Mouse (Mus musculus) ES-Bruce4 (cell line): ENCODE results near the gene Rnf167. TPM values are rescaled to one million over a fixed set of nuclear protein-coding genes. Genes with fewer than 3 reads are reported as not detected.

Experiments
- H3K27ac ChIP-seq: 2 replicates; pipeline ENCODE4 v1.5.1; 2012; ENCODE audit warnings: low read length, inconsistent platforms; ENCODE audit not compliant: insufficient read depth
- H3K27me3 ChIP-seq: 2 replicates; pipeline ENCODE4 v1.6.1; 2012; ENCODE audit warnings: mild to moderate bottlenecking, low read length, inconsistent platforms; ENCODE audit not compliant: control insufficient read depth, poor library complexity, insufficient read depth, severe bottlenecking
- H3K36me3 ChIP-seq: 2 replicates; pipeline ENCODE4 v1.6.1; 2012; ENCODE audit warnings: inconsistent platforms, mild to moderate bottlenecking, low read length, moderate library complexity; ENCODE audit not compliant: control insufficient read depth, poor library complexity, insufficient read depth, severe bottlenecking
- H3K4me1 ChIP-seq: one replicate; pipeline ENCODE4 v1.8.1; 2011; ENCODE audit warnings: low read length; ENCODE audit not compliant: control insufficient read depth, insufficient read depth
- H3K4me3 ChIP-seq: 2 replicates; pipeline ENCODE4 v1.5.1; 2011; ENCODE audit warnings: low read depth, mild to moderate bottlenecking, low read length
- H3K9ac ChIP-seq: 2 replicates; pipeline ENCODE4 v1.6.1; 2012; ENCODE audit warnings: low read depth, mild to moderate bottlenecking, inconsistent platforms; ENCODE audit not compliant: poor library complexity, severe bottlenecking
- H3K9me3 ChIP-seq: replicated peaks from 2 replicates; pipeline ENCODE4 v1.6.1; 2012; ENCODE audit warnings: mild to moderate bottlenecking, low read length, inconsistent platforms; ENCODE audit not compliant: control insufficient read depth, poor library complexity, insufficient read depth, severe bottlenecking
- CTCF ChIP-seq: IDR thresholded peaks from one replicate; pipeline ENCODE4 v1.8.1; 2011; ENCODE audit warnings: low read depth, low read length
- EP300 ChIP-seq: IDR thresholded peaks from 2 replicates; pipeline ENCODE4 v1.6.1; 2011; ENCODE audit warnings: low read depth, low read length; ENCODE audit not compliant: insufficient read depth
- POLR2A ChIP-seq: IDR thresholded peaks from one replicate; pipeline ENCODE4 v1.8.1; 2011; ENCODE audit warnings: low read length; ENCODE audit not compliant: insufficient read depth
- polyA plus RNA-seq: library from polyadenylated mRNA; stranded (reverse); fragments of >200 nt; gene quantifications from 2 replicates; pipeline ENCODE4 v1.2.4, GENCODE M21; 2011; ENCODE audit warnings: low read depth; ENCODE audit not compliant: missing spikeins, insufficient read depth, insufficient read length

Rnf167 gene
- polyA plus RNA-seq, 1 experiment: 55.2 TPM

DNA sequence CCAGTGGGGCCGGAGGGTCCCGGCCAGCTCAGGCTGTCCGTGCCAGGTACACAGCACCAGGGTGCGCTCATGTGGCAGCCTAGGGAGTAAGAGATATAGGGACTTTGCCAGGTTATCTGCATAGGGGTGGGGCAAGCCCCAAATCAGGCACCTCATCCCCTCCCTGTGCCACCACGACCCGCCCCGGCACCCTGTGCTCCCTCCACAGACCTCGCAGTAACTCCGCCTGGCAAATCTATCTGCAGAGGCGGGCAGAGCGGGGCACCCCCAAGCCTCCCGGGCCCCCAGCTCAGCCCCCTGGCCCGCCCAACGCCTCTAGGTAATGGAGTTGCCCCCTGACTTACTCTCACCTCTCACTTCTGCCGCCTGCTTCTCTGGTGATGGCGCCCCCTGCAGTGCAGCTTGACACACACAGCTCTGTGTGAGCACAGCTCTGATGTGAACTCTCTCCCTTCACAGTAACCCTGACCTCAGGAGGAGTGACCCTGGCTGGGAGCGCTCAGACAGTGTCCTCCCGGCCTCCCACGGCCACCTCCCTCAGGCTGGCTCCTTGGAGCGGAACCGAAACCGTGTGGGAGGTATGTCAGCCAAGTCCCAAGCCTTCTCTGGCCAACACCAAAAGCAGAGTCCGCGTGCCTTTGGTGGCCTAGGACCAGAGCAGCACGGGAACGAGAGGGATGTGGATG, 38.5 kb upstream of the Rnf167 start:
- Histone ChIP-seq H3K36me3 (peaks cover 7% of the 10 kb centered on the region; the same call in 1 of the 2 replicates), H3K27ac (no peak overlapping the region), H3K9ac (no peak overlapping the region), H3K9me3 (no peaks in the 10 kb centered on the region), H3K27me3 (no peaks in the 10 kb centered on the region), H3K4me1 (no peaks in the 10 kb centered on the region), H3K4me3 (peak overlapping the region; percentile 19; the same call in 1 of the 2 replicates)
- TF ChIP-seq CTCF: peak; percentile 89
- no peak for TF ChIP-seq EP300

DNA sequence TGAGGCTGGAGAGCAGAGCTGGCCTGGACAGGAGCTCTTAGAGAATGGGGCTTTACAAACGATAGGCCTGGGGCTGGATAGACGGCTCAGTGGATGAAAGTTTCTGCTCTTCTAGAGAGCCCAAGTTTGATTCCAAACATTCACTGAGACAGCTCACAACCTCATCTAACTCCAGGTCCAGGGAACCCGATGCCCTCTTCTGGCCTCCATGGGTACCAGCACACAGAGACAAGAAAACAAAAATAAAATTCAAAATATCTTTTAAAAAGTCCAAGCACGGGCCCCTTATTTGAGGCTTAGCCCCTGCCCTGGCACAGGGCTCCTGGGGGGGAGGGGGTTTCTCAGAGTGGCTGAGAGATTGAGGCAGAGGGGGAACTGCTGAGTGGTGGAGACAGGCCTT, 36.3 kb upstream of the Rnf167 start:
- H3K27ac ChIP-seq: no peak overlapping the region
- peaks cover 7% of the 10 kb centered on the region; the same call in 1 of the 2 replicates for H3K36me3 ChIP-seq
- no peaks in the 10 kb centered on the region for H3K4me1 ChIP-seq
- no peak for TF ChIP-seq POLR2A
- no peak for TF ChIP-seq EP300
- TF ChIP-seq CTCF: no peak
- no peaks in the 10 kb centered on the region for H3K9me3 ChIP-seq
- H3K27me3 ChIP-seq: no peaks in the 10 kb centered on the region
- no peak overlapping the region for H3K9ac ChIP-seq
- H3K4me3 ChIP-seq: no peak overlapping the region

DNA sequence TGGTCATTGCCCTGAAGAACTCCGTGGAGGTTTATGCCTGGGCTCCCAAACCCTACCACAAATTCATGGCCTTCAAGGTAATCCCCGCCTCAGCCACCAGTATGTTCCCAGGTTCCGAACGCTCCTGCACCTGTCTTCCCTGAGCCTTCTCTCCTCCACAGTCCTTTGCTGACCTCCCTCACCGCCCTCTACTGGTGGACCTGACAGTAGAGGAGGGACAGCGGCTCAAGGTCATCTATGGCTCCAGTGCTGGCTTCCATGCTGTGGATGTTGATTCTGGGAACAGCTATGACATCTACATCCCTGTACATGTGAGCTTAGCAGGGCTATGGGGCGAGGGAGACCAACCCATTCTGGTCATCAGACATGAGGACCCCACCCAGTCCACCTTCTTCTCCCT, 34.5 kb upstream of the Rnf167 start:
- H3K4me3 ChIP-seq: no peak overlapping the region
- H3K36me3 ChIP-seq: peaks cover 7% of the 10 kb centered on the region; the same call in 1 of the 2 replicates
- no peaks in the 10 kb centered on the region for H3K27me3 ChIP-seq
- TF ChIP-seq EP300 (no peak), CTCF (peak; percentile 32), POLR2A (no peak)
- H3K27ac ChIP-seq: no peak overlapping the region
- H3K9ac ChIP-seq: no peak overlapping the region
- no peaks in the 10 kb centered on the region for H3K9me3 ChIP-seq
- H3K4me1 ChIP-seq: no peaks in the 10 kb centered on the region

DNA sequence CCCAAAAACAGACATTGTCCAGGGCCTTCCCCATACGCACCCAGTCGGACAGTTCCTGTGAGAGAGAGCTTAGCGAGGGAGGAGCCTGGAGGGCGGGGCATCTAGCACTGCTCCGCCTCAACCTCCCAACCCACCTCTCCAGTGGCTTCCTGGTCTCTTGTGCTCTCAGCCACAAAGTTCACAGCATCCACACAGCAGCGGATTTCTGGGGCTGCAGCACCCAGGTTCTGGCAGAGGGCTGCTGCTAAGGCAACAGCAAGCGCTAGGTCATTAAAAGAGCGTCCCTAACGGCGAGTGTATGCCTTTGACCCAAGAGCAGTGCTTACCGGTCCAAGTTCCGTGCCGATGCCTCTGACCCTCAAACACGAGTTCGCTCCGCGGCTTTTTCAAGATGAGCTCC, 32.0 kb upstream of the Rnf167 start:
- Histone ChIP-seq H3K36me3 (peaks cover 7% of the 10 kb centered on the region; the same call in 1 of the 2 replicates), H3K4me1 (no peaks in the 10 kb centered on the region), H3K9ac (peak overlapping the region; percentile 32), H3K27me3 (no peaks in the 10 kb centered on the region), H3K27ac (no peak overlapping the region), H3K4me3 (peak overlapping the region; percentile 71), H3K9me3 (no peaks in the 10 kb centered on the region)
- TF ChIP-seq CTCF: no peak
- TF ChIP-seq POLR2A: peak; percentile 56

DNA sequence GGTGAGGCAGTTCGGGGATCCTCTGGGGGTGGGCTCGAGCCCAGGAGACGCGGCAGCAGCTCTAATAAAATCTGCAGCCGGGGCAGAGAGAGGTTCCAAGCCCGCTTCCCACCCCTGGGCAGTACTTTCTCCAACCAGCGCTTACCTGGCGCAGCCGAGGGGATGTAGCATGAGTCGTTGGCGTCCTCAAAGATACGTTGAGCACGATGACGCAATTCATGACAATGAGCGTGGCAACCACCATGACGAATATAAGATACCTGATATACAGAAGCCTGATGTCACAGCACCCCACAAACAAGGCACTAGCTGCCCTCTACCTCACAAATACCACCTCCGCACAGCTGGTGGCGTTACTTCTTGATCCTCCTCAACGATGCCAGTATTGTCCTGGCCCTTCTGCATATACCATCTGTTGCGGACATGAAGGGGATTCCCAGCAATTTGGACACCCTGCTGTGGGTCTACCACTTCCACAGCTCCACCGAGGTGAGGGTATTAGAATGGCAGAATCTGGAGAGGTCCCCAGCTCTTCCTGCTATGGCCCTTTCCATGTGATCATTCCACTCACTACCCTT, 31.4 kb upstream of the Rnf167 start, which contains the start of gene 4930544D05Rik:
Gene 4930544D05Rik, plus strand, starts transcription at position 333 of the 578 bp plus-strand sequence.
- TF ChIP-seq POLR2A (no peak), CTCF (no peak), EP300 (no peak)
- H3K9me3 ChIP-seq: no peaks in the 10 kb centered on the region
- no peak within 1 kb of the TSS for H3K27ac ChIP-seq
- no peaks in the 10 kb centered on the region for H3K27me3 ChIP-seq
- no peaks in the 10 kb centered on the region for H3K4me1 ChIP-seq
- H3K9ac ChIP-seq: peak within 1 kb of the TSS; percentile 32
- peaks cover 7% of the 10 kb centered on the region; the same call in 1 of the 2 replicates for H3K36me3 ChIP-seq
- H3K4me3 ChIP-seq: peak within 1 kb of the TSS; percentile 71

DNA sequence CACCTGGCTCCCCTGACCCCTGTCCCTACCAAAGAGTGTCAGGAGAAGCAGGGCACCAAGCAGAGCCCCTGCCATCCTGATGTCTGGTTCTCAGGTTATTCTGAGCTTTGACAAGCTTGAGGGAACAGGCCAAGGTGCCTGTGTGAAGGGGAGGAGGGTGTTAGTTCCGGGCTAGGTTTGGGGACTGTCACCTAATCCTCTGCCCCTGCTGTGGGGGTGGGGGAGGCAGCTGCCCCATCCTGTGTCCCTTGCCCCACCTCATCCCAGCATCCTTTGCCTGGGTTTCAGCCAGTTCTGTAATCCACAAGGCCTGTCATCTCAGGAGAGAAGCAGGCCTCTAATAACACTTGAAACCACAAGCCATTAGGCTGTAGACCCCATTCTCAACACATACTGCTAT, 27.9 kb upstream of the Rnf167 start, which contains the start of gene Chrne:
Gene Chrne, minus strand, starts transcription at position 116 of the 400 bp plus-strand sequence.
- no peak for TF ChIP-seq EP300
- no peak for TF ChIP-seq POLR2A
- TF ChIP-seq CTCF: no peak
- no peak within 1 kb of the TSS for H3K9ac ChIP-seq
- no peak within 1 kb of the TSS for H3K27ac ChIP-seq
- no peaks in the 10 kb centered on the region for H3K27me3 ChIP-seq
- H3K9me3 ChIP-seq: no peaks in the 10 kb centered on the region
- H3K4me3 ChIP-seq: no peak within 1 kb of the TSS
- no peaks in the 10 kb centered on the region for H3K4me1 ChIP-seq
- H3K36me3 ChIP-seq: no peaks in the 10 kb centered on the region
